Mouse (Mus musculus) cerebellum, adult 11-12 months (tissue): ENCODE data around the gene Minos1.
A peak's percentile ranks its signal among the peaks of the same experiment; 100 is the strongest.

Experiments
- DNase-seq: peaks from one replicate; pipeline ENCODE4 v3.0.0; 2022

Minos1 gene

GRCm38 (mm10) chr4:139057291-139057690 lies 73.6 kb downstream of the Minos1 start:
- DNase-seq, result no peak

GRCm38 (mm10) chr4:139055744-139056143 lies 75.2 kb downstream of the Minos1 start:
- DNase-seq, result no peak

- peak; percentile 50 for DNase-seq
Observed at GRCm38 (mm10) chr4:139055336-139055735, 75.6 kb downstream of the Minos1 start.

- DNase-seq, result no peak
Observed at GRCm38 (mm10) chr4:139054300-139054923, 76.5 kb downstream of the Minos1 start.

GRCm38 (mm10) chr4:139053391-139053790 lies 77.5 kb downstream of the Minos1 start:
- no peak for DNase-seq

- no peak for DNase-seq
Observed at GRCm38 (mm10) chr4:139052796-139053195, 78.1 kb downstream of the Minos1 start.
